Mouse (Mus musculus) neural tube, embryonic 13.5 days (tissue): ENCODE results near the gene Gfi1. TPM values are rescaled to one million over a fixed set of nuclear protein-coding genes. Genes with fewer than 3 reads are reported as not detected.

ENCODE experiments used
- ATAC-seq: fragments of 200-750 bp; cut with Nextera tagmentation; 2 replicates; pipeline ENCODE4 v1.8.0; 2017; ENCODE audit warnings: low read depth, mild to moderate bottlenecking, moderate TSS enrichment, moderate library complexity
- H3K27ac ChIP-seq: fragments of 300-500 bp; sonication (generic); replicated peaks from 2 replicates; pipeline ENCODE4 v1.5.1; 2015; ENCODE audit warnings: moderate library complexity, mild to moderate bottlenecking, inconsistent platforms
- H3K27me3 ChIP-seq: fragments of 300-500 bp; sonication (generic); 2 replicates; pipeline ENCODE4 v1.6.1; 2015; ENCODE audit warnings: mild to moderate bottlenecking, inconsistent platforms
- H3K36me3 ChIP-seq: fragments of 300-500 bp; sonication (generic); 2 replicates; pipeline ENCODE4 v1.6.1; 2015; ENCODE audit warnings: mild to moderate bottlenecking, inconsistent platforms
- H3K4me1 ChIP-seq: fragments of 300-500 bp; sonication (generic); replicated peaks from 2 replicates; pipeline ENCODE4 v1.6.1; 2015; ENCODE audit warnings: inconsistent platforms
- H3K4me2 ChIP-seq: fragments of 300-500 bp; sonication (generic); 2 replicates; pipeline ENCODE4 v1.6.1; 2015; ENCODE audit warnings: inconsistent platforms, mild to moderate bottlenecking, moderate library complexity
- H3K4me3 ChIP-seq: fragments of 300-500 bp; sonication (generic); 2 replicates; pipeline ENCODE4 v1.5.1; 2015; ENCODE audit warnings: mild to moderate bottlenecking, inconsistent platforms
- H3K9ac ChIP-seq: fragments of 300-500 bp; sonication (generic); 2 replicates; pipeline ENCODE4 v1.6.1; 2015; ENCODE audit warnings: moderate library complexity, mild to moderate bottlenecking, inconsistent platforms
- H3K9me3 ChIP-seq: fragments of 300-500 bp; sonication (generic); 2 replicates; pipeline ENCODE4 v1.6.1; 2016; ENCODE audit warnings: inconsistent platforms
- WGBS: fragments of 180-500 bp; shearing (Covaris S2); methylation state at CpG from one replicate; pipeline ENCODE4 v1.1.7; 2015; 5-methylcytosine and 5-hydroxymethylcytosine counted together
- polyA plus RNA-seq: library from polyadenylated mRNA; unstranded; fragments of >200 nt; fragmentation: Nextera tagmentation; extraction: Ambion mirVana; gene quantifications from 2 replicates; pipeline ENCODE4 v1.2.1, GENCODE M21; 2015

Gene Gfi1
- polyA plus RNA-seq, 1 experiment from 2014 or later: 0.07 TPM

DNA sequence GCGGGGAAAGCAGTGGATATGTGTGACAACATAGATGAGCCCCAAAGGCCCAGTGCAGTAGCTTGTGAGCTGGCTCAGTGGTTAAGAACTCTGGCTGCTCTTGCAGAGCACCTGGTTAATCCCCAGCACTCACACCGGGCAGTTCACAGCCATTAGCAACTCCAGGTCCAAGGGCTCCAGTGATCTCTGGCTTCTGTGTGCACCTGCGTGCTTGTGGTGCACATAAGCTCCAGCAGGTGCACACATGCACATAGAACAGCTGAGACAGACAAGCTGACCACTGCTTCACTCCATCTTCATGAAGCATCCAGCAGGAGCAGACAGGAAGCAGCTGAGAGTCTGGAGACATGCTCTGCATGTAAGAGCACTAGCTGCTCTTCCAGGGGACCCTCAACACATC is 12.5 kb upstream of the Gfi1 start:
- Histone ChIP-seq H3K27me3 (0 out of 2 replicates have a peak, but pooled peaks cover 6% of the 10 kb centered on the region), H3K4me2 (no peak overlapping the region), H3K9ac (no peak overlapping the region), H3K27ac (no peak overlapping the region), H3K9me3 (no peaks in the 10 kb centered on the region), H3K4me1 (no peaks in the 10 kb centered on the region), H3K36me3 (no peaks in the 10 kb centered on the region), H3K4me3 (no peak overlapping the region)
- WGBS: 86% methylated on average over 3 of the region's 3 CpGs
- no peak for ATAC-seq

GRCm38 (mm10) chr5:107736171-107736570 is 10.3 kb upstream of the Gfi1 start:
- Histone ChIP-seq H3K9me3 (no peaks in the 10 kb centered on the region), H3K9ac (no peak overlapping the region), H3K27me3 (peaks cover 20% of the 10 kb centered on the region), H3K4me2 (no peak overlapping the region), H3K36me3 (no peaks in the 10 kb centered on the region), H3K4me3 (no peak overlapping the region), H3K27ac (no peak overlapping the region), H3K4me1 (no peaks in the 10 kb centered on the region)
- 85% methylated on average over 5 of the region's 5 CpGs for WGBS
- ATAC-seq: no peak

- no peak for ATAC-seq
- Histone ChIP-seq H3K4me2 (no peak overlapping the region), H3K36me3 (no peaks in the 10 kb centered on the region), H3K4me1 (peaks cover under 1% of the 10 kb centered on the region; the same call in 1 of the 2 replicates), H3K4me3 (no peak overlapping the region), H3K9ac (no peak overlapping the region), H3K27me3 (peaks cover 61% of the 10 kb centered on the region), H3K27ac (no peak overlapping the region), H3K9me3 (no peaks in the 10 kb centered on the region)
- 29% methylated on average over 2 of the region's 2 CpGs for WGBS
Observed at GRCm38 (mm10) chr5:107731844-107732243, 6.0 kb upstream of the Gfi1 start.

DNA sequence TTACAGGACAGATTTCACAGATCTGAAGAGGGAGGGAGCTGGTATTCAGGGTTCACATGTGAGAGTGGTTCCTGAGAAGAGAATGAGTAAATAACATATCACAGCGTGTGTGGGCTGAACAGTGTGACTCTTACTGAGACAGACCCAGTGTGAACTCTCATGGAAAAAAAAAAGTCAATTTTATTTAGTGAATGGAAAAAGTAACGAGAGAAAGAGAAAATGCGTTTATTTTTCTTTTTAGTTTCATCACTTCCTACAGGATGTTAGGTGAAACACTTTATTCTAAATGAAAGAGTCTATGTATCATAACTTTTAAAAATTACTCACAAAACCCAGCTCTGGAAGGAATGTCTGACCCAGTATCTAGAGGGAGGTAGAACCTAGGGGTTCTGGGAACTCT is 5.6 kb upstream of the Gfi1 start:
- no peak overlapping the region for H3K4me3 ChIP-seq
- peaks cover 5% of the 10 kb centered on the region for H3K4me1 ChIP-seq
- peaks cover 65% of the 10 kb centered on the region for H3K27me3 ChIP-seq
- no peaks in the 10 kb centered on the region for H3K9me3 ChIP-seq
- 54% methylated on average over 3 of the region's 3 CpGs for WGBS
- no peak overlapping the region for H3K4me2 ChIP-seq
- no peak overlapping the region for H3K9ac ChIP-seq
- H3K27ac ChIP-seq: no peak overlapping the region
- H3K36me3 ChIP-seq: no peaks in the 10 kb centered on the region
- ATAC-seq: no peak

GRCm38 (mm10) chr5:107727007-107727402 is 1.2 kb upstream of the Gfi1 start:
- Histone ChIP-seq H3K9me3 (no peaks in the 10 kb centered on the region), H3K27me3 (peaks cover 97% of the 10 kb centered on the region), H3K4me3 (no peak overlapping the region), H3K4me2 (peak overlapping the region; percentile 42), H3K36me3 (no peaks in the 10 kb centered on the region), H3K4me1 (peaks cover 39% of the 10 kb centered on the region), H3K9ac (no peak overlapping the region), H3K27ac (no peak overlapping the region)
- no peak for ATAC-seq
- 16% methylated on average over 12 of the region's 12 CpGs for WGBS

DNA sequence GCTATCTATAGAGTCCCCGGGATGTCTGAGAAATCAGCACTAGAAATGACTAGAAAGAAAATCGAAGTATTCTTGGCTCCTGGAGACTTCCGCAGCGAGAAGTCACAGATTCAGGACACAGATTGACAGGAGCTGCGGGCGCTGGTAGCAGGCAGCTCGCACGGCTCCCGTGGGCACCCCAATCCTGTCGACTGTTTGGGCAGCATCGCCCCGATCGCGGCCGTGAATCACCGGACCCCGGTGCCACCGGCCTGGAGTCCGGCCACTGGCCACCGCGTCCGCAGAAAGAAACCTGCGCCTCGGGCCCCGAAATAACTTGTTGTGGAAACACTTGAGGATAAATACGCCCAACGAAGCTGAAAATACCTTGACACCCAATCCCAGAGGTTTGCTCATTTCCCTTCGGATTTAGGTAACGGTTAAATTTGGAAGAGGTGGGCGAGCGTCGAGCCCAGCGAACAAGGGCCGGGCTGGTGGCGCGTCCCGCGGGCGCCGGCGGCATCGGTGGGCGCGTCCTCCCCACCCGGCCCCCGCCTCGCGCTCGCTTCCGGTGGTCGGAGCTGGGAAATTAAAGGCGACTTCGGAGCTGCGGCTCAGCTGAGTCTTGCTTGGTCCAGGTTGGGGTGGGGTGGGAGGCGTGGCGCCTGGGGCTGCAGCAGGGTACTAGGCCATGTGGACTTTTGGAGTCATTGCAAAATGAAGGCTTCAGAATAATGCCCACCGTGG is 608 bp upstream of the Gfi1 start:
- Histone ChIP-seq H3K9ac (no peak overlapping the region), H3K4me2 (peak overlapping the region; percentile 42), H3K27ac (no peak overlapping the region), H3K9me3 (no peaks in the 10 kb centered on the region), H3K27me3 (peaks cover 97% of the 10 kb centered on the region), H3K36me3 (no peaks in the 10 kb centered on the region), H3K4me1 (peaks cover 43% of the 10 kb centered on the region), H3K4me3 (peak overlapping the region; percentile 18)
- WGBS: under 1% methylated on average over 57 of the region's 57 CpGs
- no peak for ATAC-seq

DNA sequence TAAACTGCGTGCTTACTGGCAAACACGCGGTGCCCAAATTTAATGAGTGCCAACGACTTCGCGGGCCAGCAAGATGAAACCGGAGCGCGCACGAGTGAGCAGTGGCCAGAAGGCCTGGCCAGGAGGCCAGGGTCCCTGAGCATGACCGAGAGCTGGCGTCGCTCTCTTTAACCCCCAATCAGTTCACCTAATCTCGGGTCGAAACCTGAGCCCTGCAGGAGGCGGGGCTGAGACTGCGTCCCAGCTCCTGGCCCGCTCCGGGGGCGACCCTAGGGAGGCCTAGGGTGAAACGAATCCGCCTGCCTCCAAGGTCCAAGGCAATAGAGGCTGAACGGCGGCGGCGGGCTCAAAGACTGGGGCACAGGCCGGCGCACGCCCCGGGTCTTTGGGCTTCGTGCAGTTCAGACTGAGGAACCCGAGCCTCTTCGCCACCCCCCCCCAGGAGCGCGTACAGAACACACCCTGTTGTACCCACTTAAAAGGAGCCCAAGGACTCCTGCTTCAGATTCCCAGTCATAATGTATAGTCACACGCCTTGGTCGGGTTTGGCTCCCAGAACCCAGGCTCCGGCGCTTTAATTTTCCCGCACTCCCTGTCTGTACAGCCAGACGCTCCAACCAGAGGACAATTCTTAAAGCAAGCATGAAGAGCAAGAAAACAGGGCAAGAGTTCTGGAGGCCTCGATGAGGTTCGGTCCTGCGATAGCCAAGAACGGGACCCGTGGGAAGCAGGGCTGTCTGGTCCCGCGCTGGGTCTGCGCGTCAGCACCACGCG is 988 bp downstream of the Gfi1 start:
- Histone ChIP-seq H3K4me3 (peak overlapping the region; percentile 23), H3K36me3 (no peaks in the 10 kb centered on the region), H3K4me2 (peak overlapping the region; percentile 42), H3K4me1 (peaks cover 51% of the 10 kb centered on the region), H3K9me3 (no peaks in the 10 kb centered on the region), H3K27me3 (peaks cover 97% of the 10 kb centered on the region), H3K9ac (no peak overlapping the region), H3K27ac (no peak overlapping the region)
- under 1% methylated on average over 52 of the region's 52 CpGs for WGBS
- 0 out of 2 replicates have a peak, but pooled peaks have one; percentile 4 for ATAC-seq

GRCm38 (mm10) chr5:107723541-107724511 is 2.0 kb downstream of the Gfi1 start:
- WGBS: under 1% methylated on average over 48 of the region's 49 CpGs
- Histone ChIP-seq H3K36me3 (no peaks in the 10 kb centered on the region), H3K9ac (no peak overlapping the region), H3K4me3 (0 out of 2 replicates have a peak overlapping the region, but pooled peaks have one; percentile 6), H3K4me1 (peaks cover 51% of the 10 kb centered on the region), H3K27ac (no peak overlapping the region), H3K4me2 (peak overlapping the region; percentile 22), H3K9me3 (no peaks in the 10 kb centered on the region), H3K27me3 (peaks cover 100% of the 10 kb centered on the region)
- ATAC-seq: no peak

DNA sequence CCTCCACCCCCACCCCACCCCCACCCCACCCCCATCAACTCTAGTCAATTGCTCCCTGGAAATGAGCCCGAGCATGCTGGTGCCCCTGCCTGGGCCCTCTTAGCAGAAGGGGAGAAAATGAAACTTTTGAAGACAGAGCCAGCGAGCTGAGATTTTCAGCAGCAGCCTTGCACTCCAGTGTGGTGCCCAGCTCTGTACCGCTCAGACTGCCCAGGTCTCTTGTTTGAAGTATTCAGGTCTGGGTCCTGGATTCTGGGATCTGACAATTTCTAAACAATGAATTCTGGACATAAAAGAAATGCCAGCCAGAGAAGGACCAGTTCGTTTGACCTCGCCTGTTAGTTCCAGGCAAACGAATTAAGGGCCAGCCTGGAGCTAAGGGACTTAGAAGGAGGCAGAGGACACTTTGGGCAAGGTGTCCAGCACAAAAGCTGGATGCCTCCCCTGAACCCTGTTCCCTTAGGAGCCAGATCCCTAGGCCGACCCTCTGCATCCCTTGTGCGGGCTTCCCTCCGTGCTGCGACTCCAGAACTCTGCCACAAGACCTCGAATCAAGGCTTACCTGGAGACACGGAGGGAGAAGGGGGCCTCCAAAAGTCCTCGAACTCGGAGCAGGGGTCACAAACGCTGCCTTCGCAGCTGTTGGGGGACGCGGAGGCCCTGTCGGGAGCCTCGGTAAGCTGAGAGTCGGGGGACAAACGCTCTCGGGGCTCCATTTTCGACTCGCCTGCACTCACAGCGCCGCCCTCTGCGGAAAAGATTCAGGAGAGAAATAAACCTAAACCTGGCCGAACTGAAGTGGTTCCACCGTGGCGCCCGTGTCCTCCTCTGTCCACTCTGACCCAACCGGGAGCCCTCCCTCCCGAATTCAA is 2.9 kb downstream of the Gfi1 start:
- H3K4me3 ChIP-seq: peak overlapping the region; percentile 6; the same call in 1 of the 2 replicates
- no peak overlapping the region for H3K27ac ChIP-seq
- WGBS: 1% methylated on average over 34 of the region's 34 CpGs
- no peaks in the 10 kb centered on the region for H3K36me3 ChIP-seq
- no peak overlapping the region for H3K9ac ChIP-seq
- H3K4me1 ChIP-seq: peaks cover 51% of the 10 kb centered on the region
- peaks cover 100% of the 10 kb centered on the region for H3K27me3 ChIP-seq
- no peak for ATAC-seq
- H3K9me3 ChIP-seq: no peaks in the 10 kb centered on the region
- H3K4me2 ChIP-seq: peak overlapping the region; percentile 22; the same call in 1 of the 2 replicates

- Histone ChIP-seq H3K9me3 (no peaks in the 10 kb centered on the region), H3K27me3 (peaks cover 100% of the 10 kb centered on the region), H3K4me3 (peak overlapping the region; percentile 30), H3K4me1 (peaks cover 48% of the 10 kb centered on the region), H3K27ac (no peak overlapping the region), H3K9ac (no peak overlapping the region), H3K4me2 (peak overlapping the region; percentile 57), H3K36me3 (no peaks in the 10 kb centered on the region)
- ATAC-seq: peak; percentile 54; the same call in 1 of the 2 replicates
- under 1% methylated on average over 33 of the region's 33 CpGs for WGBS
Observed at GRCm38 (mm10) chr5:107721638-107722011, 4.2 kb downstream of the Gfi1 start.
